Mouse (Mus musculus): Measurements from ENCODE around the gene Fam98b. TPM values are rescaled to one million over a fixed set of nuclear protein-coding genes. Genes with fewer than 3 reads are reported as not detected.

The Fam98b gene
- polyA plus RNA-seq, 1 experiment from 2014 or later, result 5.6 TPM

DNA sequence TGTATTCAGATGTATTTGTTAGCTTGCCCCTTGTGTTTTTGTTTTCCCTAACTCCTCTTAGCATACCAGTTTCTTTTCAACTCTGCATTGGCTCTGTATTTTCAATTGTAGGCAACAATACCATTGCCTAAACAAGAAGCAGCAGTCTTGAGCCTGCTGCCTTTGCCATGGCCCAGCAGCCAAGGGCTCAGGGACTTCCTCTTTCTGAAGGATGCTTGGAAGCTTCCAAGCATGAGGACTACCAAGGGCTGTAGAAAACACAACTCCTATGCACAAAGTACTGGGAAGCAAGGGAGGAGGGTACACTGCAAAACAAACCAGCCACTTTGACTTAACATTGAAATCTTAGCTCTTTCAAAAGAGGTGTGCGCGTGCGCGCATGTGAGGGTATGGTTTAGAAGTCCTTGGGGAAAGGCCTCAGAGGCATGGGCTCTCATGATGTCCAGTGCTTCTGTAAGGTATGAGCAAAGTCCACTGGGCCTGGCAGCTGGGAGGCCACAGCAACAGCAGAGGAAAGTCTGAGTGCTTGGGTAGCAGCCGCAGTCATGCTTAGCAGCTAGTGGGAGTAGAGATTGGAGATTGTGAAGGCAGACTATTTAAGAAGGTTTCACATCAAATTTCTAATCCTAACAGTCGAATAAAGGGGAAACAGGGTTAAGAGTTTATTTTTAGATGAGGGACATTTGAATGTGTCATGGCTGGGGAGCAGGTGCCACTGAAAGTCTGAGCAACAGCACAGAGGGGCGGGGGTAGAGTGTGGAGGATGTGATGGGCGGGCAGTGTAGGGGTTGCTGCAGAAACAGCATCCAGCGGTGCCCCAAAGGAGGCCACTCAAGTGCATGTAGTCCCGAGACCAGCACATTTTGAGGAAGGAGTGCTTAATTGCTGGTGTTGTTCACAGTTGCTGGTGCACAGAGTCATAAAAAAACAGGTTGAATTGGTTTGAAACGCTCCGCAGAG, 54.1 kb downstream of the Fam98b start:
- H3K4me1 ChIP-seq (replicated peaks), result no peaks in the 10 kb centered on the region
- H3K36me3 ChIP-seq, result no peaks in the 10 kb centered on the region
- DNase-seq (no peak), ATAC-seq (ENCODE audit: low read depth) (no peak)
- H3K4me2 ChIP-seq, result no peak overlapping the region
- H3K27ac ChIP-seq, result no peak overlapping the region
- no peak overlapping the region for H3K9ac ChIP-seq
- no peaks in the 10 kb centered on the region for H3K27me3 ChIP-seq
- no peak overlapping the region for H3K4me3 ChIP-seq (replicated peaks)
- WGBS (ENCODE audit: insufficient replicate concordance), result 77% methylated on average over 12 of the region's 12 CpGs
- no peaks in the 10 kb centered on the region for H3K9me3 ChIP-seq (replicated peaks)

DNA sequence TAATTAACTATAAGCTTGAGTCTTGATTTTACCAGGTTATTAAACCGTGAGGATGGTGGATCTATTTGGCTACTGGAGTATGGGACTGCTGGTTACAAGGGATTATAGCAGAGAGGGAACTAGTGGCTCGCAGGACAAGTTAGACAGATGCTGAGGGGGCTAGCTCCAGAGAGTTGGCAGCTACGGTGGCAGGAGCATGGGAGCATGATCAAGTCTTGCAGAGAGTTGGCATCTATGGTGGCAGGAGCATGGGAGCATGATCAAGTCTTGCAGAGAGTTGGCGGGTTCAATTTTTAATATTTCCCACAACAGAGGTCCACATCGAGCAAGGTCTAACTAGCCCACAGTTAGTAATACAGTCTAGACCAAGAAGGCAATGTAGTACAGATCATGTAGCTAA, 55.4 kb downstream of the Fam98b start:
- Histone ChIP-seq H3K27ac (no peak overlapping the region), H3K4me2 (no peak overlapping the region), H3K4me3 (replicated peaks) (no peak overlapping the region), H3K9ac (no peak overlapping the region), H3K27me3 (no peaks in the 10 kb centered on the region), H3K4me1 (replicated peaks) (no peaks in the 10 kb centered on the region), H3K9me3 (replicated peaks) (no peaks in the 10 kb centered on the region), H3K36me3 (no peaks in the 10 kb centered on the region)
- ATAC-seq (ENCODE audit: low read depth), result no peak
- WGBS (ENCODE audit: insufficient replicate concordance), result 67% methylated on average over 5 of the region's 5 CpGs
- no peak for DNase-seq

DNA sequence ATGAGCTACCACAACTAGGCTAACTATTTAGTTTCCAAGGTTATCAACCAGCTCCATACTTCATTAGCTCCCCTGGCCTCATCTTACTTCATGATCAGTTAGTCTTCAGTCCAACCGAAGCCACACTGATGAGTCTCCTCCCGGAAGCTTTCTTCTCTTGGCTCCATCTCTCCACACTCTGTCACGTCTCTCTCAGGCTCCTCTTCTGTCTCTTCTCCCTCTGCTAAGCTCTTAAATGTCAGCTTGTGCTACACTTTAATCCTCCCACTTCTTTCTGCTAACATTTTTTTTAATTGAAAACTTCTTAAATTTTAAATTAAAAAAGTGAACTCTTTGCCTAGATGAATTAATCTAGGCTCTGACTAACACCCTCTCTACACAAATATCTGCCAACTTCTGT, 58.4 kb downstream of the Fam98b start:
- WGBS (ENCODE audit: insufficient replicate concordance), result 71% methylated on average over 3 of the region's 3 CpGs

DNA sequence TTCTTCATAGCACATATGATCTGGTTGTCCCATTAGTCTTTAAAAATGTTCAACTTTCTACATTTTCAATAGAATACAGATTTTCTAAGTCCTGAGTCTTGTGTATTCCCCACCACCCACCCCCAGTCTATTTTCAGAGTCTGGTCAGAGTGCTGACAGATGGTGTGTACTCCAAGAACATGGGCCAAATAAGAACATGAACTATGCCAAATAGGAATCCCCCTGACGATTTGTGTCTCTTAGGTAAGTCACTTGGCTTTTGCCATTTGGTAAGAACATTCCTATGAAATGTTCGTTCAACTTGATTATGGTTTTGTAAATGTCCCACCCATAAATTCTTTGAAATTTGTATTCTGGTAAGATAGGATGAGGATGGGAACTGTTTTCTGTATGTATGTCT, 59.5 kb downstream of the Fam98b start:
- ATAC-seq (ENCODE audit: low read depth), result no peak
- Histone ChIP-seq H3K9ac (no peak overlapping the region), H3K9me3 (replicated peaks) (no peaks in the 10 kb centered on the region), H3K4me2 (no peak overlapping the region), H3K4me3 (replicated peaks) (no peak overlapping the region), H3K4me1 (replicated peaks) (no peaks in the 10 kb centered on the region), H3K27ac (no peak overlapping the region), H3K36me3 (no peaks in the 10 kb centered on the region), H3K27me3 (no peaks in the 10 kb centered on the region)
- no peak for DNase-seq
- WGBS (ENCODE audit: insufficient replicate concordance), result 51% methylated on average over 2 of the region's 2 CpGs

More for the DNA sequence above, 58.4 kb downstream of the Fam98b start:
- DNase-seq, result no peak
- Histone ChIP-seq H3K9me3 (replicated peaks) (no peaks in the 10 kb centered on the region), H3K4me1 (replicated peaks) (no peaks in the 10 kb centered on the region), H3K9ac (no peak overlapping the region), H3K27me3 (no peaks in the 10 kb centered on the region), H3K36me3 (no peaks in the 10 kb centered on the region), H3K27ac (no peak overlapping the region), H3K4me2 (no peak overlapping the region), H3K4me3 (replicated peaks) (no peak overlapping the region)
- no peak for ATAC-seq (ENCODE audit: low read depth)

DNA sequence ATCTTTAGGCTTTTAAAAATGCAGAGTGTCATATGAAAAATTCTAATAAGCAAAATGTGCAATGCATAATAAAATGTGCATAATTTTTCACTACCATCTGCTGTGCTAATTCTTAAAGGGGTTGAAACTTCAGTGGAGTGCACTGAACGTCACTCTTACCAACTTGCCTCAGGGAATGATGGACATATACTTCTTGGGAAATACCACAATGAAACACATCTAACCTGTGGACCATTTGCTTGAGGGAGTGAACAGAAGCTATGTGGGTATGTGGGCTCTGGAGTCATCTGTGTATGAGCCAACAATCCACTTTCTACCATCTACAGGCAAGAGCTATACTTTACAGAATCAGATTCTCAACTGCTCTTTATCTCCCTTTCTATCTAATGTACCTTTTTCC, 61.8 kb downstream of the Fam98b start:
- 44% methylated on average over 1 of the region's 1 CpGs for WGBS (ENCODE audit: insufficient replicate concordance)
- H3K4me1 ChIP-seq (replicated peaks), result no peaks in the 10 kb centered on the region

DNA sequence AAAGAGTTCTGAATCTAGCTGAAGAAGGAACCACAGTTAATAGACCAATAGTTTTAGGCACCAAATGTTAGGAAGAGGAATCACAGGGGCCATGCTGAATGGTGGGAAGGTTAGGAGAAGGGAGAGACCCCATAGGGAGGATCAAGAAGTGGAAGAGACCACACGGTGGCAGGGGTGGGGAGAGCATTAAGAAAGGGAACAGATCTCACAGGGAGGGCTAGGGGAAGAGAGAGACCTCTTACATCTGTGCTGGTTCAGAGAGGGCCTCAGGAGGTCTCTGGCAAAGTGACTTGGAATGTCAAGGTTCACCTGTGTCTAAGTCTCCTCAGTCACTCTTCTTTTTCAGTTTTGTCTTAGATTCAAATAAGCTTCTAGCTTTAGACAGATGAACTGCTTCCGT, 62.5 kb downstream of the Fam98b start:
- H3K27ac ChIP-seq, result no peak overlapping the region
- no peaks in the 10 kb centered on the region for H3K36me3 ChIP-seq
- H3K4me3 ChIP-seq (replicated peaks), result no peak overlapping the region
- ATAC-seq (ENCODE audit: low read depth), result no peak
- H3K27me3 ChIP-seq, result no peaks in the 10 kb centered on the region
- DNase-seq, result no peak
- WGBS (ENCODE audit: insufficient replicate concordance), result 39% methylated on average over 2 of the region's 2 CpGs
- H3K9me3 ChIP-seq (replicated peaks), result no peaks in the 10 kb centered on the region
- no peak overlapping the region for H3K9ac ChIP-seq
- H3K4me1 ChIP-seq (replicated peaks), result no peaks in the 10 kb centered on the region
- no peak overlapping the region for H3K4me2 ChIP-seq

More for the DNA sequence above, 61.8 kb downstream of the Fam98b start:
- Histone ChIP-seq H3K4me2 (no peak overlapping the region), H3K27ac (no peak overlapping the region), H3K4me3 (replicated peaks) (no peak overlapping the region), H3K27me3 (no peaks in the 10 kb centered on the region), H3K9me3 (replicated peaks) (no peaks in the 10 kb centered on the region), H3K36me3 (no peaks in the 10 kb centered on the region), H3K9ac (no peak overlapping the region)
- DNase-seq, result no peak
- no peak for ATAC-seq (ENCODE audit: low read depth)

DNA sequence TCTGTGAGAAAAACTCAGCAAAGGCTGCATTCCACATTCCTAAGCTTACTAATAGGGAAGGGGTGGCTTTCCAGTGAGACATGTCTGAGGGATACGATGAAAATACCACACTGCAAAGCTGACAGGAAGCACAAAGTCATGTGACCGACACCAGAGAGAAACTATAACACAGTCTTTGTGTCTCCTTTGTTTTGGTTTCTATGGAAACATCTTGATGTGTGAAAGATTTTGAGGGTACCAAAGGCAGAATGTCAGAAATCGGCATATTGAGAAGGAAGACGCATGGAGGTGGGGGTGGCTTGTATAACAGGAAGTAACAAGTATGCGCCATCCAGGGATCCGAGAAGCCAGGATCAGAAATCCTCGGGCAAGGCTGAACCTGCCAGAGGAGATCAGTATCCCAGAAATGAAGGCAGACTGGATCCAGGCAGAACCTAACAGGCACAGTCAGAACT, 62.9 kb downstream of the Fam98b start:
- H3K27ac ChIP-seq, result no peak overlapping the region
- H3K9ac ChIP-seq, result no peak overlapping the region
- no peaks in the 10 kb centered on the region for H3K4me1 ChIP-seq (replicated peaks)
- H3K4me2 ChIP-seq, result no peak overlapping the region
- DNase-seq, result no peak
- no peaks in the 10 kb centered on the region for H3K9me3 ChIP-seq (replicated peaks)
- no peak overlapping the region for H3K4me3 ChIP-seq (replicated peaks)
- no peaks in the 10 kb centered on the region for H3K36me3 ChIP-seq
- 59% methylated on average over 7 of the region's 7 CpGs for WGBS (ENCODE audit: insufficient replicate concordance)
- no peaks in the 10 kb centered on the region for H3K27me3 ChIP-seq
- ATAC-seq (ENCODE audit: low read depth), result no peak

DNA sequence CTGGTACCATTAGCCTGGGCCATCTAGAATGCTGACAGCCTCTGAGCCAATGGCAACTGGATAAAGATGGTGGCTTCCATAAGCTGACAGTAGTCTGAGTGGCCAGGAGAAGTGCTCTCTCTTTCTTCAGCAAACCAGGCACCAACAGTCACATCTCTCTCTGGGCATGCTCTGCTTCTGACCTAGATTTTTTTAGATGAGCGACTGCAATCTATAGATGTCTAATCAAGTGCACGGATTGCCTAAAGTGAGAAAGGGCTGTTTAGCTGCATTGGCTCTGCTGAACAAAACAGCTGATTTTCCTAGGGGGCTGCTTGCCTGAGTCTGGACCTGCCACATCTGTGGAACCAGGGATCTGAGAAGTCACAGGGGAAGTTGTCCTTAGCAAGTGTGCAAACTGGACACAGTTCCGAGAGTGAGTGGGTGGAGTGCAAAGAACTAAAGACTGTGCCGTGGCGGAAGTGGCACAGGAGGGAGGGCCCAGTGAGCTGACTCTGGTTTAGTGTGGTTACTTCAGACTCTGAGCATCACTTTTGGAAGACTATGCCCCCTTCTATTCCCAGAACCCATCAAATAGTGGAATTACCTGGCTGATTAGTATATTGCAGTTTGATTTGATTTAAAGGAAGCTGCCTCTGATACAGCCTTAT, 64.2 kb downstream of the Fam98b start:
- 72% methylated on average over 5 of the region's 5 CpGs for WGBS (ENCODE audit: insufficient replicate concordance)

DNA sequence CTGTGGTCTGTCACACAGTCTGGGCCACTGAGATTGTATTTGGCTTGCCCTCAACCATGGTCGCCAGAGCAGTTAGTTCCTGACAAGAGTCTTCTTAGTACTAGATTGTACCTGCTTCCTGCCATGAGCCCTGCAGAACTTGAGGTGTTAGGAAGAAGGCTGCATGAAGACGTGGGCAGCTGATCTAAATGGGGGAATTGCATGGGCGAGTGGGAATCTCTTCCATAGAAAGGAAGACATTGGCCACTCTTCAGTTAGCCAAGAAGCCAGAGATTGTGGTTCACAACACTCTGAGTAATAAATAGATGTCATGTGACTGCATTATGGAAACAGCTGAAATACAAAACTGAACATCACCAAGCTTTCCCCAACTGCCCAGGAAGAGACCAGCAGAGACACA, 69.5 kb downstream of the Fam98b start:
- no peak overlapping the region for H3K9ac ChIP-seq
- H3K27me3 ChIP-seq, result no peaks in the 10 kb centered on the region
- 71% methylated on average over 3 of the region's 3 CpGs for WGBS (ENCODE audit: insufficient replicate concordance)
- no peaks in the 10 kb centered on the region for H3K4me1 ChIP-seq (replicated peaks)
- no peaks in the 10 kb centered on the region for H3K36me3 ChIP-seq
- H3K27ac ChIP-seq, result no peak overlapping the region
- ATAC-seq (ENCODE audit: low read depth), result no peak
- DNase-seq, result no peak
- H3K9me3 ChIP-seq (replicated peaks), result no peaks in the 10 kb centered on the region
- H3K4me2 ChIP-seq, result no peak overlapping the region
- no peak overlapping the region for H3K4me3 ChIP-seq (replicated peaks)

More for the DNA sequence above, 64.2 kb downstream of the Fam98b start:
- no peak overlapping the region for H3K27ac ChIP-seq
- ATAC-seq (ENCODE audit: low read depth) (no peak), DNase-seq (no peak)
- H3K9ac ChIP-seq, result no peak overlapping the region
- H3K9me3 ChIP-seq (replicated peaks), result no peaks in the 10 kb centered on the region
- H3K36me3 ChIP-seq, result no peaks in the 10 kb centered on the region
- no peak overlapping the region for H3K4me2 ChIP-seq
- H3K4me3 ChIP-seq (replicated peaks), result no peak overlapping the region
- H3K27me3 ChIP-seq, result no peaks in the 10 kb centered on the region
- no peaks in the 10 kb centered on the region for H3K4me1 ChIP-seq (replicated peaks)
